Mouse (Mus musculus) thymus, adult 18-20 months (tissue): ENCODE data around the gene Gm3739.
A peak's percentile ranks its signal among the peaks of the same experiment; 100 is the strongest.
"Not testable (repeated sequence)": the region's sequence is repeated elsewhere in the genome, so short reads cannot be mapped to it uniquely, and the experiment has no call there.

Experiments
- DNase-seq, 2 experiments: peaks; one replicate each; pipeline ENCODE4 v3.0.0; 2022; ENCODE audit warnings: mixed read lengths in 2 of 2

The Gm3739 gene

GRCm38 (mm10) chr14:7314661-7315060, at the start of gene Gm3739:
Gm3739 (minus strand) TSS chr14:7315049.
- DNase-seq: peak; percentile 2

- not testable (repeated sequence) for DNase-seq
Observed at GRCm38 (mm10) chr14:7332295-7332694, 17.4 kb upstream of the Gm3739 start, which contains the start of gene Gm5797. Gm5797 (minus strand) TSS chr14:7332395.

- peak; percentile 15 to 23 for DNase-seq
Observed at GRCm38 (mm10) chr14:7315093-7315492, 244 bp upstream of the Gm3739 start.

GRCm38 (mm10) chr14:7264614-7265013, 50.2 kb downstream of the Gm3739 start, which contains the start of gene Gm3727:
Gm3727 (minus strand) TSS chr14:7264714.
- DNase-seq: not testable (repeated sequence)
